Mouse (Mus musculus): Measurements from ENCODE around the gene Gfi1.

Gfi1 gene

DNA sequence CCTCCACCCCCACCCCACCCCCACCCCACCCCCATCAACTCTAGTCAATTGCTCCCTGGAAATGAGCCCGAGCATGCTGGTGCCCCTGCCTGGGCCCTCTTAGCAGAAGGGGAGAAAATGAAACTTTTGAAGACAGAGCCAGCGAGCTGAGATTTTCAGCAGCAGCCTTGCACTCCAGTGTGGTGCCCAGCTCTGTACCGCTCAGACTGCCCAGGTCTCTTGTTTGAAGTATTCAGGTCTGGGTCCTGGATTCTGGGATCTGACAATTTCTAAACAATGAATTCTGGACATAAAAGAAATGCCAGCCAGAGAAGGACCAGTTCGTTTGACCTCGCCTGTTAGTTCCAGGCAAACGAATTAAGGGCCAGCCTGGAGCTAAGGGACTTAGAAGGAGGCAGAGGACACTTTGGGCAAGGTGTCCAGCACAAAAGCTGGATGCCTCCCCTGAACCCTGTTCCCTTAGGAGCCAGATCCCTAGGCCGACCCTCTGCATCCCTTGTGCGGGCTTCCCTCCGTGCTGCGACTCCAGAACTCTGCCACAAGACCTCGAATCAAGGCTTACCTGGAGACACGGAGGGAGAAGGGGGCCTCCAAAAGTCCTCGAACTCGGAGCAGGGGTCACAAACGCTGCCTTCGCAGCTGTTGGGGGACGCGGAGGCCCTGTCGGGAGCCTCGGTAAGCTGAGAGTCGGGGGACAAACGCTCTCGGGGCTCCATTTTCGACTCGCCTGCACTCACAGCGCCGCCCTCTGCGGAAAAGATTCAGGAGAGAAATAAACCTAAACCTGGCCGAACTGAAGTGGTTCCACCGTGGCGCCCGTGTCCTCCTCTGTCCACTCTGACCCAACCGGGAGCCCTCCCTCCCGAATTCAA lies 2.9 kb downstream of the Gfi1 start:
- peak; percentile 72 for DNase-seq (ENCODE audit: extremely low spot score, low spot score)

DNA sequence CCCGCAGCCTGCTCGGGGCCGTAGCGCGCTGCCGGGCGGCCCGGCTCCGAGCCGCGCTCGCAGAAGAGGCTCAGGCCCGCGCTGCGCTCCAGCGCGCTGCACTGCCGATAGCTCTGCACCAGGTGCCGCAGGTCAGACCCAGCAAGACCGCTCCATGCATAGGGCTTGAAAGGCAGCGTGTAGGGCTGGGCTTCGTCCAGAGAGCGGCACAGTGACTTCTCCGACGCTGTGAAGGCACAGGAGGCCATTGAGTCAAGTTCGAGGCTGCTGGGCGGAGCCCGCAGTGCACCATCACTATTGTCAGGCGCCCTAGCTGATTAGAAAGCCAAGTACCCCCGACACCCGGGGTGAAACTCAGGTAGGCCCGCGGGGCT lies 4.2 kb downstream of the Gfi1 start:
- no peak for DNase-seq (ENCODE audit: extremely low spot score, low spot score)

DNA sequence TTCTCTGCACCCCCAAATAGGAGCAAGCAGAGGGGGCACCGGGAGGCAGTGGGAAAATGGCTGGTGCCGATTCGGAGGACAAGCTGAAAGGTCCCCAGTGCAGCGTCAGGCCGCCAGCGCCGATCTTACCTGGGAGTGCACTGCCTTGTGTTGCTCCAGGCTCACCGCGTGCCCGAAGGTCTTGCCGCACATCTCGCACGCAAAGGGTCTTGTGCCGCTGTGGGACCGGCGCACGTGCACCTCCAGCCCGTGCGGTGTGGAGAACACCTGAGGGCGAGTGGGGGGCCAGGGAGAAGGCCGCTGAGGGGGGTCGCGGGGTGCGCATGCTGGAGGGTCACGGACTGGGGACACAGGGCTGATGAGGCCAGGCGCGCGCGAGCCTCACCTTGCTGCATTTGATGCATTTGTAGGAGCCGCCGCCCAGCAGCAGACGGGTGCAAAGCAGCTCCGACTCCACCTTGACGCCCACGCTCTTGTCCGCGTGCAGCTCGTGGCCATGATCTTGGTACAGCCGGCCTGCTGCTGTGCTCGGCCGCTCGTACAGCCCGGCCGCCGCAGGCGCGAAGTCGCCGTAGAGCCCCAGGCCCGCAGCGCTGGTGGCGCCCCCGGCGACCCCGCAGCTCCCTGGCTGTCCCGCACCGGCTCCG lies 4.7 kb downstream of the Gfi1 start:
- peak; percentile 72 for DNase-seq (ENCODE audit: extremely low spot score, low spot score)

DNA sequence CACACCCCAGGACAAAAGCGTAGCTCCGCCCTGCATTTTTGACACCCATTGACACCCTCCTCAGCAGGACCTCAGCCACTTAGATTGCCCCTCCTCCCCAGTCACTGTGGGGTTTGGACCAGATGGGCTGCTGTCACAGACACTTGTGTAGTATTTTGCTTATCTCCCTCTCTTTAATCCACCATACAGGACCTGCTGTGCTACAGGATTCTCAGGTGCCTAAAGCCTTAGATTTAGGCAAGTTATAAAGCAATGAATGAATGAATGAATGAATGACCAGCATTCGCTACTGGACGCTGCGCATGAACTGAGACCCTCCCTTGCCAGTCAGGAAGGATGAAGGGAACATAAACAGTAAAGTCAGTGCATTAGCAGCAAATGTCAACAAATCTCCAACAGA lies 5.3 kb downstream of the Gfi1 start:
- peak; percentile 32 for DNase-seq (ENCODE audit: extremely low spot score, low spot score)

DNA sequence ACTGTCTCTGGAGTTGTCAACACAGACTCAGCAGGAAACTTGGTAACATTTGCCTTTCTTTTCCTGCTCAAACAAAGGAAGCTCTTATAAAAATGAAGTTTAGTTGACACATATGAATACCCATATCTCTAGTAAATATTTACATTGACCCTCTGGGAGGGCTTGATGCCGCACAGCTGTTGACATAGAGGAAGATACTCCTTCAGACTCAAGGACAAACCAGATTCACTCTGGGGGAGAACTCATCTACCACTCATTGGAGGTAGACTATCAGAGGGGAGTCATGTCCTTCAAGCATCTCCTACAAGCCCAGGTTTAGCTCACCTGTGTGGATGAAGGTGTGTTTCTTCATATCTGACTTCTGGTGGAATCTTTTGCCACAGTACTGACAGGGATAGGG lies 6.0 kb downstream of the Gfi1 start:
- peak; percentile 34 for DNase-seq (ENCODE audit: extremely low spot score, low spot score)

DNA sequence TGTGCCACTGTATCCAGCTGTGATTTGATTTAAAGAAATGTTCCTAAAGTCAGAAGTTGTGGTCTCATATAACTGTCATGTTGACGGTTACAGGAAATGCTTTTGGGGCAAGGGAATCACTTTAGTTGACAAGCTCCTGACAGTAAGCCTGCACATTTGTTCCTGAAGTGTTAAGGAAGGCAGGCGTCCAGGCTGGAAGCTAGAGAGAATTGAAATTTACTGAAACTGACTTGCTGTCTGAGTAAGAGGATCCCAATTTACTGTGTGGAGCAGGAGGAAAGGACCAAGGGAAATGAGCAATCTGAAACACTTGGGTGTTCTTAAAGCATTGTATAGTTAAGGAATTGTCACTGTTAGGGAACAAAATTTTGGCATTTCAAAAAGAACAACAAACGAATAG lies 6.6 kb downstream of the Gfi1 start:
- DNase-seq (ENCODE audit: extremely low spot score, low spot score): no peak

DNA sequence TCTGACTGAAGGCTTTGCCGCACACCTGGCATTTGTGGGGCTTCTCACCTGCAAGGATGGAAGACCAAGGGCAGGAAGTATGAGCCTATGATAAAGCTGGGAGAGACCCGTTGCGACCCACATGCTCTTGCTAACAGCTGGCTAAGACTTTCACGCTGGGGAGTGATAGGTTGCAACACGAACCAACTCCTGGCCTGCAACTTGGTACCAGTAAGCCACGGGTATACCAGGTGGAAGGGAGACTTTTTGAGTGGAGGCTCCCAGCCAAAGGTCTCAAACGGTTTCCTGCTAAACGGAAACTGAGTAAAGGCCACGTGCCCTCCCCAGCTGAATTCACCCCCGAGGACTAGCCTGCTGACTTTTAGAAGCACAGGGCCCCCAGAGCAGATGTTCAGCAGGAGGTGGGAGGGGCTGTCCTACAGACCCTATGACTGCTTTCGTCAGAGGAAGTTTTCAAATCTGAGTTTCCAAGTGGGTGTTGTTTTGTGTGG lies 7.9 kb downstream of the Gfi1 start:
- no peak for DNase-seq (ENCODE audit: extremely low spot score, low spot score)

DNA sequence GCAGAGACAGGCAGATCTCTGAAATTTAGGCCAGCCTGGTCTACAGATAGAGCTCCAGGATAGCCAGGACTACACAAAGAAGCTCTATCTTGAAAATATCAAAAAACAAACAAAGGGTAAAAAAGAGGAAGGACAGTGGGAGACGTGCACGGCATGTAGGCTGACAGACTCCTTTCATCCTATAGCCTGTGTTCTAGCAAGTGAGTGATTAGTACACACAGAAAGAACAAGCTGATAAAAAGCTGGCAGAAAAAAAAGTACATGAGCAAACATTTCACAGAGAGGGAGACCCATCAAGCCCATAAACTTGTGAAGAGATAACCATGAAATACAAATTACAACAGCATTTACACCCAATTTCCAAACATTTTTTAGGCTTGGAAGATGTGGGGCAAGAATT lies 14.1 kb downstream of the Gfi1 start:
- DNase-seq (ENCODE audit: extremely low spot score, low spot score): no peak

DNA sequence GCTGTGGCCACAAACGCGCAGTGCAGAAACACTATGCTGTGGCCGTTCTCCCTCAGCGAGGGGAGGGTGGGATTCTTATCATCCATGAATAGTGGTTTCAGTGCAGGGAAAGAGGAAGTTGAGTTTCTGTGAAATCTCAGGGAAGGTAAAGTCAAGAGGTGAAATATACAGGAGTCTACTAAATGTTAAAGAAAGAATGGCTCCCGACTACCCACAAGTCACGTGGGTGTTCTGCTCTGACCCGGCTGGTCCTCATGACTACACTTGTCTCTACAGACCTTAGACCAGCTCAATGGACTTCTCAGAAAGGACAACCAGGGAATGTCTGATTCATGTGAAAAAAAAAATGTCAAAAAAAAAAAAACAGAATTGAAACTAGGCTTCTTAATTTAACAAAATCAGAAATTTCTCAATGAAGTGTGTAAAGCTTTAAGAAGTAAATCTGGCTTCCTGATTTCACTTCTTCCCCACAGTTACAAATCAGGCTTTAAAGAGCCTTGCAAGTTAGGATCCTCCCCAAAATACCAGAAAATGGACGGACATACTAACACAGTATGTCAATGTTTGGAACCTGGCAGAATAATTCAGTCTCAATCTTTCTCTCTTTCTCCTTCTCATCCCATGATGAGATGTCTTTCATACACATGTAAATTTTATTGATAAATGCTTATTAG lies 17.6 kb downstream of the Gfi1 start:
- no peak for DNase-seq (ENCODE audit: extremely low spot score, low spot score)

DNA sequence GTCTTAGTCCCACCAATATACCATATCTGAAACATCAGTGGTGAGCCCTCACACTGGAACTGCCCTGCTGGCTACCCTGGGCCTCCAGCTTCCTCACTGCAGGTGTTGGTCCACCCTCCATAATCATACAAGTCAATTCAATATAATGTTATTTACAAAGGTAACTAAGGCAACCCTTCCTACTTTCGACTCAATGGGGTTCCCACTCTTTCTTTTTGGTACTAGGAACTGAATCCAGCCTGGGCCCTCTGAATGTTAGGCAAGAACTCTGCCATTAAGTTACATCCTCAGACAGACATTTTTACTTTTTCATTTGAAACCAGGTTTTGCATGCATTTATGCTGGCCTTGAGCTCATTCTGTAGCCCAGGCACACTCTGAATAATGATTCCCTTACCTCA lies 19.6 kb downstream of the Gfi1 start:
- no peak for DNase-seq (ENCODE audit: extremely low spot score, low spot score)

DNA sequence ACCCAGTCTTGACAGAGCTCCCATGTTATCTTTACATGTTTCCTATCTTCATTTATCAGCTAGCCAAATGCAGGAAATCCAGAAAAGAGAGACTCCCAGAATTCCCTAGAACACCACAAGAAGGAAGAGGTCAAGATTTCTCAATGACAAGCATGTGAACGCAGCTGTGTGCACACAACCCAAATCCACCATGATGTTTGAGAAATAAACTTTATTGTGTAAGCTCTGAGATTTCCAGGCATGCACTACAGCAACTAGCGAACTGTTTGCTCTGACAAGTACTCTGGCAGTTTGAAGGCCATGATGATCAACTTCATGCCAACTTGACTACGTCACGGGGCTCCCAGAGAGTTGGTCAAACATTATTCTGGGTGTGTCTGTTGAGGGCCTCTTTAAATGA lies 20.1 kb downstream of the Gfi1 start:
- no peak for DNase-seq (ENCODE audit: extremely low spot score, low spot score)

DNA sequence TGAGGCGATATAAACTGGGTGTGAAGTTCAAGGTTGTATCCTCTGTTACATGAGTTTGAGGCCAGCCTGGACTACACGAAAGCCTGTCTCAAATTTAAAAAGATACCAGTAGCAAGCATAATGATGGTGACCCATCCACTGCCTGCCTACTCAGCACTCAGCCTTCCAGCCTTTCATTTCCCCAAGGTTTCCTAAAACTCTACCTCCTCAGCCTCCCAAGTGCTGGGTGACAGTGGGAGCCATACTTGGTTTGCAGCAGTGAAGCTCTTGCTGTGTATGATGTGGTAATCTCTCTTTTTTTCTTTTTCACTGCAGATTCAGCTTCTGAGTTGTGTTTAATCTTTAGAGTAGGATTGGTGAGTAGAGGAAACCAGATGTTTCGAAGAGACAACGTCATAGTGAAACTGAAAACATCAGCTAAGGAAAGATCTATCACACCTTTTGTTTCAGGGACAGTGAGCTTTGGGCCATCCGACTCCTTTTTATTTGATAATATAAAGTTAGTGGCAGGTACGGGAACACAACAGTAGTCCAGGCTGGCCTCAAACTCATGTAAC lies 22.6 kb downstream of the Gfi1 start:
- no peak for DNase-seq (ENCODE audit: extremely low spot score, low spot score)

DNA sequence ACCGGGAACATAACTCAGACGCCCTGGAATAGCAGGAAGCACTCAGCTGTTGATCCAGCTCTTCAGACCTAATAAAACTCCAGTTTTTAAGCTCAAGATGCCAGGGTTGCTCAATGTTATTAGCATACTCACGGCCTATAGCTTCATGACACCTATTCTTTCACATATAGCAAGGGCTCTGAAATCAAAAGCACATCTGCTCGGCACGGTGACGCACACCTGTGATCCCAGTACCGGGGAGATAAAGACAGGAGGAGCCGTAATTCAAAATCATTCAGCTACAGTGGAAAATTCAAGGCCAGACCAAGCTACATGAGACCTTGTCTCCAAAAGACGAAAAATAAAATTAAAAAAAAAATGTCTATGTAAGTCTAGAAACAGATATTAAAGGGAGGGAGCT lies 24.2 kb downstream of the Gfi1 start:
- DNase-seq (ENCODE audit: extremely low spot score, low spot score): no peak

DNA sequence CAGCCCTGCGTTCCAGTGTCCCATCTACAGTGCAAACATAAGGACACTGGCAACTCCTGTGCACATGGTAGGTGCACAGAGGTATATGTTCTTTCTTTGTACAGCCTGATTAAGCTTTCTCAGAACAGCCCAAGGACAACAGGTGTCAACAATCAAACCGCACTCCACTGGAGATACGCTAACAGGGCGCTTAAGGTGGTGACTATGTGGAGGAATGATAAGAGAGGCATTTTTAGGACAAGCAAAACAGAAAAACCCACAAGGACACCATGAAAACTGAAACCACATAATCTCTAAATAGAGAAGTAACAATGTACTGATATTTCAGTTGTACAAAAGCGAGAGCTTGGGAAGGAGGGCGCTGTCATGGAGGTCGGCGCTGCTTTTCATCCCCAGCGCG lies 25.0 kb downstream of the Gfi1 start:
- no peak for DNase-seq (ENCODE audit: extremely low spot score, low spot score)

DNA sequence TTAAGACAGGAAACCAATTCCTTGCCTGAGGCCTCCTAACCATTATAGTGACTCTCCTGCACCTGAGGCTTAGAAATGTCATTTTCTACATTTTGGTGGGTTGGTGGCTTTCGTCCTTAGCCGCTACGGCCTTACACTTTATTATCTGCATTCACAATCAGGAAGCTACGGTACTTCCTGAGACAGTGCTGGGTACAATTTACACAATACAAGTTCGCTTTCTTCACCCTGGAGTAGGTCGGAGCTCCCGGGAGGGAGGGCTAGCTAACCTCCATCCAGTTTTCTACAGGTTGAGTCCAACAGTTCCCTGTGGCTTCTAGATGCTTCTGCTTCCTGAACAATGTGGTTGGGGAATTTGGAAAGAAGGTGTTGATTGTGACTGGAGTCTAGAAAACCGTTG lies 26.9 kb downstream of the Gfi1 start:
- DNase-seq (ENCODE audit: extremely low spot score, low spot score): no peak

DNA sequence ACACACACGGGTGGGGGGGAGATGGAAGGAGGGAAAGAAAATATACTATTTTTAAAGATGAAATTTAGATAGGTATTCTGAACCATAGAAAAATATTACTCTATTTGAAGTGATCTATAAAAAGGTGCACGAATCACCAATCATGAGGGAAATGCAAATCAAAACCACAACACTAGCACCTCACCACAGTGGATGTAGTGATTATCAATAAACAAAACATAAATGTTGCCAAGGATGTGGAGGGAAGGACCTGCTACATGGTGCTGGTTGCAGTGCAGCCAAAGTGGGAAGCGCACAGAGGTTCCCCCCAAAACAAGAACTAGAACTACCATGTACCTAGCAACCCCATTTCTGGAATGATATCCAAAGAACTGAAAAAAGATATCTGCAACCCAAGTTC lies 30.8 kb downstream of the Gfi1 start:
- no peak for DNase-seq (ENCODE audit: extremely low spot score, low spot score)

DNA sequence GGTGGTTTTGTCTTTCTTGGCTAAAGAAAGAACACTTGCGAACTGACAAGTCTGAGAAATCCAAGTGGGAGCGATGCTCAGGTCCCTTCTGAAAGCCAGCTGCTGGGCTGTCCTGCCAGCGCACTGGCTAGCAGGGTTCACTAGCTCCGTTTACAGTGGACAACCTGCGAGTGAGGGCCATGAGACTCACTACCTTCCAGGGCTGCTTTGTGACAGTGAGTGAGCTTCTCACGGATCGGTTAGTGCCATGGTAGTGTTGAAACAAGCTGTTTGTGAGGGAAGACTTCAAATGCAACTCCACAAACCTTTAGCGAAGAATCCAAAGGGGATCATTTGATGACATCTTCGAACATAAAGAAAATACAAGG lies 37.4 kb downstream of the Gfi1 start:
- no peak for DNase-seq (ENCODE audit: extremely low spot score, low spot score)

DNA sequence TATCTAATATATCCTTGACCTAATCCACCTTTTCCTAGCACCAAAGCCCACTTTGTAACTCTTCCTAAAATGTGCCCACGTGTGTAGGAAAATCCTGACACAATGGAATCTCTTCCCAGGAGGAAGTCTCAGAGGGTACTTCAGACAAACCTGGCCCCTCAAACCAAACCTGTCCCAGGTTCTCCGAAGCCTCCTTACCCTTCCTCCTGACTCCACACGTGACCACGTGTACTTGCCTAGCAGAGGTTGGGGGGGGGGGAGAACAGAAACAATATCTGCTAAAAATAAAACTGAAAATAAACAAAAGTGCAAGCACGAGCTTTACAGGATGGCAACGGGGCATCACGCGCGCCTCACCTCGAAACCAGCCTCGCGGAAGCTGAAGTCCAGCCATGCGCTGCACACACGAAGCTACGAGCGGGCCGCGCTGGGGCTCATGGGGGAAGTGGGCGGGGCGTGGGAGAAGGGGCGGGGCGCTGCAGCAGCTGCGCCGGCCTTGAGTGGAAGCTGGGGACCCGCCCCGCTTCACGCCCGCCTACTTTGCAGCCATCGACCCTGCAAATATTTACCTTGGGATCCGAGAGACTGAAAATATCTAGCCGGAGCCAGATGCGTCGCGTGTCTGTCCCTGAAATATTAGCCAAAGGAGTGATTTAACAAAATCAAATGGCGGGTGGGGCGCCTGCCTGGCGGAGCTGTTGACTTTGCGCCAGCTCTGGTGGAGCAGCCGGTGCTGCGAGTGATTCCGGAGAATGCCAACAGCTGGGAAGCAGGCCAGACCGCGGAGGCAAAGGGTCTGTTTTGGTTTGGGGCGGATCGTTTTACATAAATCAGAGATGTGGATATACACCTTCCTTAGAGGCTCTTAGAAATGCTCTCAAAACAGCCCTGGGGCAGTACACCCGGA lies 38.0 kb downstream of the Gfi1 start:
- DNase-seq (ENCODE audit: extremely low spot score, low spot score): peak; percentile 80

DNA sequence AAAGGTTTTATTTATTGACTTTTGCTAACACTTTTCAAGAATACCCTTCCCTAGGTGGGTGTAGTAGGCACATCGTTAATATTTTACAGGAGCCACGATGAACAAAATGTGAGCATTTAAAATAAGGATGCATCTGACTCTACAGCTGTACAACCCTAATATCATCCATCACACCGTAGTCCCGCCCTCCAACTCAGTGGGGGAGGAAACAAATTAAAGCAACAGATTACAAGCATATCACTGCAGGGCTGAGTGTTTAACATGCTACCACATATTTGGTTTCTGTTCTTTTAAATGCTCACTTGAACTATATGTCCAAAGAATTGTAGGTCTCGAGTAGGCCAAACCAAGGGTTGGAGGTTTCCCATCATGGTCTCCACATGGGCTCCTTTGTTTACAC lies 38.7 kb downstream of the Gfi1 start:
- DNase-seq (ENCODE audit: extremely low spot score, low spot score): no peak

DNA sequence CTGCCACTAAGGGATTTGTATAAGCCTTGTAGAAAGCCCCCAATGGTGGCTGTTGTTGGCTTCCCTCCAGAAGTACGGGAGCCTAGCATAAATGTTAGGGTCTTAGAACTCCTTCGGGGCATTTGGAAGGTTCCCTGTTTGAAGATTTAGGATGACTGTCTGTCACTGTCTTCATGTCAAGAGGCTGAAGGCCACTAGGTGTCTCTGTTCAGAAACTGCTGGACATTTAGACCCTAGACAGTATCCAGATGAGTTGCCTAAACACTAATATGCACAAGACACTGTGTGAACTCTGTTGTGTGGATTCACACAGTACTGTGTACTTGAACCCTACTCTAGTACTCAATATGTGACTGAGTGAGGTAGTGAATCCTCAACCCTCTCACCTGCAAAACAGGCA lies 41.5 kb downstream of the Gfi1 start:
- no peak for DNase-seq (ENCODE audit: extremely low spot score, low spot score)

DNA sequence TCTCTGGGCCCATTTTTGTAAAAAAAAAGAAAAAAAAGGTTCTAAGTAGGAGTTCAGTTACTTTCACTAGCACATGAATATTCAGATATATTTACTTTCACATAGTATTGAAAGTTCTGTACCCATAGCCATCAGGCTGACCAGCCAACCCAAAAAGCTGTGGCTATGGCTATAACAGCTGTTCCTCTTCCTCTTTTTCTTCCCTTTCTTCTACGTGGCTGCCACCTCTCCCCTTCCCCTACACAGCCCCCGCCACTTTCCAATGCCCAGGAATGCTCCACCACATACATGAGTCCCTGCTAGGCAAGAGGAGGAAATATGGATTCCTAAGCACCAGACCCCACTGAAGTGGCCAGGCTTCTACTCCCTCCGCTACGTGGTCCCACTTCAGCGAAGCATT lies 44.5 kb downstream of the Gfi1 start:
- DNase-seq (ENCODE audit: extremely low spot score, low spot score): no peak

All from neural tube, embryonic 10.5 days (tissue).